Mouse (Mus musculus): ENCODE data around the gene Ctc1. TPM values are rescaled to one million over a fixed set of nuclear protein-coding genes. Genes with fewer than 3 reads are reported as not detected.
A peak's percentile ranks its signal among the peaks of the same experiment; 100 is the strongest.

The Ctc1 gene
- polyA plus RNA-seq, 1 experiment from 2014 or later = 82.4 TPM

- Histone ChIP-seq H3K27ac (replicated peaks) (peak overlapping the region; percentile 88), H3K4me3 (peak overlapping the region; percentile 66), H3K36me3 (peaks cover 40% of the 10 kb centered on the region), H3K4me1 (peaks cover 32% of the 10 kb centered on the region), H3K9me3 (replicated peaks) (no peaks in the 10 kb centered on the region), H3K27me3 (ENCODE audit: low read depth, poor library complexity, severe bottlenecking) (no peaks in the 10 kb centered on the region)
- peak; percentile 86 for DNase-seq (ENCODE audit: low spot score)
- WGBS = under 1% methylated on average over 34 of the region's 34 CpGs
Observed at GRCm38 (mm10) chr11:69037231-69038061, 21.7 kb downstream of the Ctc1 start.

DNA sequence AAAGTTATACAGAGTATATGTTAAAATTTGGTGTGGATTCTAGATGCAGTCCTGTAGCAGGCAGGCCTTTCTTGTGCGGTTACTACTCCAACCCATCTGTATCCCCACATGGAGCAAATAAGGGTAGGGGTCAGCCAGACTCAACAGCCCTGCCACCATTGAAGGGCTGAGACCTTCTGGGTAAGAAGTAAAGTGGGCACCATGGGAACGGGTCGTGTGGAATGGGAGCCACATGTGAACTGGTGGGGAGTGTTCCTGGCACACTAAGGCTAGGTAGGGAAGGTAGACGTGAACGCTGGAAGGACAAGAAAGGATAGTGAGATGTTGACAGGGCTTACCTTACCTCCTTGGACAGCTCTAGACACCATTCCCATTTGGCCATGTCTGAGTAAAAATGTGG, 22.5 kb downstream of the Ctc1 start:
- peaks cover 33% of the 10 kb centered on the region for H3K36me3 ChIP-seq
- H3K27me3 ChIP-seq (ENCODE audit: low read depth, poor library complexity, severe bottlenecking) = no peaks in the 10 kb centered on the region
- DNase-seq (ENCODE audit: low spot score) = no peak
- peak overlapping the region; percentile 29; the same call in 1 of the 2 replicates for H3K4me3 ChIP-seq
- 72% methylated on average over 5 of the region's 5 CpGs for WGBS
- H3K9me3 ChIP-seq (replicated peaks) = no peaks in the 10 kb centered on the region
- peaks cover 32% of the 10 kb centered on the region for H3K4me1 ChIP-seq
- no peak overlapping the region for H3K27ac ChIP-seq (replicated peaks)

DNA sequence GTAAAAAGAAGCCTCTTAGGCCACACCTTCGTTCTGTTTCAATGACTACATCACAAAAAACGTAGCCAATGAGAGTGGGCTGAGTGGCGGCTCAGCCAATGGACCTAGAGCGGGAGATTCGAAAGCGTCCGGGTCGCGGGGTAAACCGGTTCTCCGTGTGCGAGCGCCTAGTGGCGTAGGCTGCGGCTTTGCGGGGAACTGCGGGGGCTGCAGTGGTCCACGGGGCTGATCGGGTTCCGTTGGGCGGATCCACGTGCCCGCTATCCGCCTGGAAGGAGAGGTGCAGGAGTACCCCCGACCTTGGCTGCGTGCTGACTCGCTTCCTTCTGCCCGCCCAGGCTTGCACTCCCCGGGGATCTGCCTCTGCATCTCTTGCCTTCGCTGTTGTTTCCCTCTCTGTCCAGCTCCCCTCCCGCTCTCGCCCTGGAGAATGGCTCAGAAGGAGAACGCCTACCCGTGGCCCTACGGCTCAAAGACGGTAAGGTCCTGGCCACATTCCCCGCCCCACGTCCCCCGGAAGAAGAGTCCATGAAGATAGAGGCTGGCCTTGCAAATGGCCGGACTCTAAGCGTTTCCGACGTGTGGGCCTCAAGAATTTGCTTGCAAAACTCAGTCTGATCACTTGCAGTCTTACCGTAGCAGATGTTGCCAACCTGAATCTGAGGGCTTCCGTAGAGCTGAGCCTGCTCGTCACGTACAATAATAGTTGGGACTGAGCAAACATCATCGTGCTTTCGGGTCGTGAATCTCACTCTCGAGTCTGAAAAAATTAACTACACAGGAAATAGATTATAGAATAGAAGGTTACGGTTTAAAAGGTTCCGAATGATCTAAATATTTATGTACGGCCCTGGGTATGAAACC, 30.1 kb downstream of the Ctc1 start, which contains the start of gene Aurkb:
Aurkb (plus strand) TSS at position 117 of the 864 bp plus-strand sequence.
- Histone ChIP-seq H3K36me3 (peaks cover 37% of the 10 kb centered on the region), H3K27me3 (ENCODE audit: low read depth, poor library complexity, severe bottlenecking) (no peaks in the 10 kb centered on the region), H3K4me3 (peak within 1 kb of the TSS; percentile 96), H3K9me3 (replicated peaks) (no peaks in the 10 kb centered on the region), H3K4me1 (peaks cover 38% of the 10 kb centered on the region), H3K27ac (replicated peaks) (peak within 1 kb of the TSS; percentile 96)
- 1% methylated on average over 54 of the region's 54 CpGs for WGBS
- DNase-seq (ENCODE audit: low spot score) = peak; percentile 90

- Histone ChIP-seq H3K27me3 (ENCODE audit: low read depth, poor library complexity, severe bottlenecking) (no peaks in the 10 kb centered on the region), H3K36me3 (peaks cover 43% of the 10 kb centered on the region), H3K4me3 (peak overlapping the region; percentile 96), H3K27ac (replicated peaks) (peak overlapping the region; percentile 96), H3K9me3 (replicated peaks) (no peaks in the 10 kb centered on the region), H3K4me1 (peaks cover 40% of the 10 kb centered on the region)
- no peak for DNase-seq (ENCODE audit: low spot score)
- WGBS = 28% methylated on average over 9 of the region's 9 CpGs
Observed at GRCm38 (mm10) chr11:69046395-69046774, 30.7 kb downstream of the Ctc1 start.

- Histone ChIP-seq H3K36me3 (peaks cover 54% of the 10 kb centered on the region), H3K27ac (replicated peaks) (no peak overlapping the region; the same call in 1 of the 2 replicates), H3K4me1 (peaks cover 40% of the 10 kb centered on the region), H3K27me3 (ENCODE audit: low read depth, poor library complexity, severe bottlenecking) (no peaks in the 10 kb centered on the region), H3K4me3 (peak overlapping the region; percentile 96), H3K9me3 (replicated peaks) (no peaks in the 10 kb centered on the region)
- no peak for DNase-seq (ENCODE audit: low spot score)
- 93% methylated on average over 12 of the region's 12 CpGs for WGBS
Observed at GRCm38 (mm10) chr11:69047592-69047991, 31.9 kb downstream of the Ctc1 start.

- Histone ChIP-seq H3K4me3 (peak overlapping the region; percentile 96), H3K9me3 (replicated peaks) (no peaks in the 10 kb centered on the region), H3K27ac (replicated peaks) (no peak overlapping the region), H3K27me3 (ENCODE audit: low read depth, poor library complexity, severe bottlenecking) (no peaks in the 10 kb centered on the region), H3K36me3 (peaks cover 60% of the 10 kb centered on the region), H3K4me1 (peaks cover 40% of the 10 kb centered on the region)
- WGBS = 94% methylated on average over 14 of the region's 14 CpGs
- no peak for DNase-seq (ENCODE audit: low spot score)
Observed at GRCm38 (mm10) chr11:69048151-69048550, 32.4 kb downstream of the Ctc1 start.

DNA sequence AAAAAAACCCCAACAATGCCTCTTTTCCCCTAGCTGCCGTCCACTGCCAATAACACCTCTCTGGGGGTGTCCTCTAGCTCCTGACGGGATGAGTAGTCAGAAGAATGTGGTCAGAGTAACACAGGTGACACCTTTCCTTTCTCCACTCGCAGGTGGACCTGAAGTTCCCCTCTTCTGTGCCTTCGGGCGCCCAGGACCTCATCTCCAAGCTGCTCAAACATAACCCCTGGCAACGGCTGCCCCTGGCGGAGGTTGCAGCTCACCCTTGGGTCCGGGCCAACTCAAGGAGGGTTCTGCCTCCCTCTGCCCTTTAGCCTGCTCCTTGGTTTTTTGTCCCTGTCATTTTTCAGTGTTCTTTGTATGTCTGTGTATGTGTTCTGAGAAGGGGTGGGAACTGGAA, 35.0 kb downstream of the Ctc1 start:
- Histone ChIP-seq H3K4me1 (peaks cover 40% of the 10 kb centered on the region), H3K36me3 (peaks cover 76% of the 10 kb centered on the region), H3K9me3 (replicated peaks) (no peaks in the 10 kb centered on the region), H3K27me3 (ENCODE audit: low read depth, poor library complexity, severe bottlenecking) (no peaks in the 10 kb centered on the region), H3K4me3 (no peak overlapping the region), H3K27ac (replicated peaks) (no peak overlapping the region)
- DNase-seq (ENCODE audit: low spot score) = no peak
- 89% methylated on average over 8 of the region's 8 CpGs for WGBS

- Histone ChIP-seq H3K27ac (replicated peaks) (no peak overlapping the region), H3K4me3 (no peak overlapping the region), H3K4me1 (peaks cover 35% of the 10 kb centered on the region), H3K36me3 (peaks cover 76% of the 10 kb centered on the region), H3K27me3 (ENCODE audit: low read depth, poor library complexity, severe bottlenecking) (no peaks in the 10 kb centered on the region), H3K9me3 (replicated peaks) (no peaks in the 10 kb centered on the region)
- 71% methylated on average over 4 of the region's 4 CpGs for WGBS
- DNase-seq (ENCODE audit: low spot score) = no peak
Observed at GRCm38 (mm10) chr11:69051771-69052170, 36.1 kb downstream of the Ctc1 start.

DNA sequence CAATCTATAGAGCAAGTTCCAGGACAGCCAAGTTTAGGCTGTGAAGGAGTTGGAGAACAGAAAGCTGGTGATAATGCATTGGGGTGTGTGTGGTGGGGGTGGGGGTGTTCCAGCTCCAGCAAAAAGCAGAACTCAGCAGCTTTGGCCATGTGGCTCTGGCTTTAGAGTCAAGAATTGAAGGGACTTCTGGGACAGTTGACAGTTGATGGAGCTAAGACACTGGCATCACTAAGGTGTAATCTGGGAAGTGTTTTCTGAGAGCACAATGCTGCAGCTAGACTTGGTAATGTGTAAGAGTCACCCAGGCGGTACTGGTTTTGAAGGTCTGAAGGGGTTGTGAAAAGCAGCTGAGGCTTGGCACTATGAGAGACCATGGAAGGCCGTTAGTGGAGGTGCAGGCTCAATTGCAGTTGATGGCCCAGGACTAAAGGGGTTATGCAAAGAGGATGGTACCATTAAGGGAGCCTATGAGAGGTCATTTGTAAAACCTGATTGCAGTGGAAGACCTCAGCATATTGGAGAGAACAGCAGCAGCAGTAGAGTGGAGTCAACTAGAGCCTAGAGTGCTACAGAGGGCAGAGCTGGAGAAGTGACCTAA, 37.2 kb downstream of the Ctc1 start:
- Histone ChIP-seq H3K27me3 (ENCODE audit: low read depth, poor library complexity, severe bottlenecking) (no peaks in the 10 kb centered on the region), H3K4me1 (peaks cover 24% of the 10 kb centered on the region), H3K36me3 (peaks cover 68% of the 10 kb centered on the region), H3K9me3 (replicated peaks) (no peaks in the 10 kb centered on the region), H3K4me3 (0 out of 2 replicates have a peak overlapping the region, but pooled peaks have one; percentile 2), H3K27ac (replicated peaks) (no peak overlapping the region)
- DNase-seq (ENCODE audit: low spot score) = no peak
- 99% methylated on average over 2 of the region's 2 CpGs for WGBS

DNA sequence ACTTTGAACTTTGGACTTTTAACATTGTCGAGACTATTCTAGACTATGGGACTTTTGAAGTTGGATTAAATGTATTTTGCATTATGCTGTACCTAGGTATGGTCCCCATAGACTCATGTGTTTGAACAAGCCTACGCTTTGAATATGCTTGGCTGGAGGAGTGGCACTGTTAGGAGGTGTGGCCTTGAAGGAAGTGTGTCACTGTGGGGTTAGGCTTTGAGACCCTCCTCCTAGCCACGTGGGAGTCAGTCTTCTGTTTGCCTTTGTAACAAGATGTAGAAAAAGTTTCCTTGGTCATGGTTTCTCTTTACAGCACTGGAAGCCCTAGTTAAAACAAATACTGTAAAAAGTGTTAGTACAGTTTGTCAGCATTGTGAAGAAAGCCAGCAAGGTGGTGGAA, 38.1 kb downstream of the Ctc1 start:
- no peaks in the 10 kb centered on the region for H3K9me3 ChIP-seq (replicated peaks)
- no peak overlapping the region for H3K4me3 ChIP-seq
- H3K27me3 ChIP-seq (ENCODE audit: low read depth, poor library complexity, severe bottlenecking) = no peaks in the 10 kb centered on the region
- H3K4me1 ChIP-seq = peaks cover 24% of the 10 kb centered on the region
- H3K36me3 ChIP-seq = peaks cover 59% of the 10 kb centered on the region
- H3K27ac ChIP-seq (replicated peaks) = no peak overlapping the region
- 81% methylated on average over 3 of the region's 3 CpGs for WGBS
- DNase-seq (ENCODE audit: low spot score) = no peak

GRCm38 (mm10) chr11:69058265-69058664, 42.6 kb downstream of the Ctc1 start:
- Histone ChIP-seq H3K27me3 (ENCODE audit: low read depth, poor library complexity, severe bottlenecking) (peaks cover 7% of the 10 kb centered on the region), H3K4me1 (peaks cover 34% of the 10 kb centered on the region), H3K27ac (replicated peaks) (peak overlapping the region; percentile 93), H3K4me3 (peak overlapping the region; percentile 86), H3K9me3 (replicated peaks) (no peaks in the 10 kb centered on the region), H3K36me3 (peaks cover 16% of the 10 kb centered on the region)
- 62% methylated on average over 2 of the region's 2 CpGs for WGBS
- DNase-seq (ENCODE audit: low spot score) = no peak

GRCm38 (mm10) chr11:69058729-69059356, 43.1 kb downstream of the Ctc1 start:
- 1% methylated on average over 19 of the region's 19 CpGs for WGBS
- peak overlapping the region; percentile 93 for H3K27ac ChIP-seq (replicated peaks)
- H3K4me1 ChIP-seq = peaks cover 36% of the 10 kb centered on the region
- peaks cover 10% of the 10 kb centered on the region for H3K36me3 ChIP-seq
- DNase-seq (ENCODE audit: low spot score) = no peak
- H3K27me3 ChIP-seq (ENCODE audit: low read depth, poor library complexity, severe bottlenecking) = peaks cover 7% of the 10 kb centered on the region
- H3K9me3 ChIP-seq (replicated peaks) = no peaks in the 10 kb centered on the region
- peak overlapping the region; percentile 86 for H3K4me3 ChIP-seq

Measured in midbrain, embryonic 10.5 days (tissue).